Mouse (Mus musculus) heart, embryonic 10.5 days (tissue): ENCODE measurements around the gene Phospho1. TPM values are rescaled to one million over a fixed set of nuclear protein-coding genes. Genes with fewer than 3 reads are reported as not detected.

Experiments used
- DNase-seq: peaks from one replicate; pipeline ENCODE4 v3.0.0-alpha.2; 2017; ENCODE audit warnings: low spot score
- H3K27ac ChIP-seq: fragments of 300-500 bp; sonication (generic); 2 replicates; pipeline ENCODE4 v1.5.1; 2016; ENCODE audit warnings: mild to moderate bottlenecking
- H3K27me3 ChIP-seq: fragments of 300-500 bp; sonication (generic); 2 replicates; pipeline ENCODE4 v1.6.1; 2016; ENCODE audit warnings: mild to moderate bottlenecking; ENCODE audit not compliant: poor library complexity, insufficient read depth, severe bottlenecking
- H3K36me3 ChIP-seq: fragments of 300-500 bp; sonication (generic); 2 replicates; pipeline ENCODE4 v1.6.1; 2016; ENCODE audit warnings: mild to moderate bottlenecking, moderate library complexity
- H3K4me1 ChIP-seq: fragments of 300-500 bp; sonication (generic); 2 replicates; pipeline ENCODE4 v1.6.1; 2016; ENCODE audit warnings: mild to moderate bottlenecking
- H3K4me3 ChIP-seq: fragments of 300-500 bp; sonication (generic); 2 replicates; pipeline ENCODE4 v1.5.1; 2016; ENCODE audit warnings: mild to moderate bottlenecking, moderate library complexity
- H3K9me3 ChIP-seq: fragments of 300-500 bp; sonication (generic); 2 replicates; pipeline ENCODE4 v1.6.1; 2016; ENCODE audit warnings: mild to moderate bottlenecking, moderate library complexity
- WGBS: fragments of 180-500 bp; shearing (Covaris S2); methylation state at CpG from one replicate; pipeline ENCODE4 v1.1.7; 2016; 5-methylcytosine and 5-hydroxymethylcytosine counted together
- polyA plus RNA-seq: library from polyadenylated mRNA; unstranded; fragments of >200 nt; fragmentation: Nextera tagmentation; extraction: Ambion mirVana; gene quantifications from 2 replicates; pipeline ENCODE4 v1.2.1, GENCODE M21; 2016

The Phospho1 gene
- polyA plus RNA-seq: 0.31 and 0.42 TPM in 2 replicates

GRCm38 (mm10) chr11:95824071-95824876, at the start of gene Phospho1:
Phospho1 (plus strand) TSS chr11:95824499.
- H3K9me3 ChIP-seq: no peaks in the 10 kb centered on the region
- H3K27ac ChIP-seq: peak within 1 kb of the TSS; percentile 92
- peaks cover 58% of the 10 kb centered on the region for H3K27me3 ChIP-seq
- peak; percentile 95 for DNase-seq
- peak within 1 kb of the TSS; percentile 82 for H3K4me3 ChIP-seq
- no peaks in the 10 kb centered on the region for H3K36me3 ChIP-seq
- peaks cover 25% of the 10 kb centered on the region for H3K4me1 ChIP-seq
- under 1% methylated on average over 78 of the region's 78 CpGs for WGBS

- H3K4me1 ChIP-seq: peaks cover 12% of the 10 kb centered on the region
- 49% methylated on average over 17 of the region's 17 CpGs for WGBS
- H3K27ac ChIP-seq: peak overlapping the region; percentile 16; the same call in 1 of the 2 replicates
- no peaks in the 10 kb centered on the region for H3K9me3 ChIP-seq
- H3K27me3 ChIP-seq: no peaks in the 10 kb centered on the region
- no peak overlapping the region for H3K4me3 ChIP-seq
- DNase-seq: no peak
- no peaks in the 10 kb centered on the region for H3K36me3 ChIP-seq
Measured at GRCm38 (mm10) chr11:95777323-95778297, 46.7 kb upstream of the Phospho1 start.

GRCm38 (mm10) chr11:95778831-95779251, 45.5 kb upstream of the Phospho1 start:
- Histone ChIP-seq H3K27me3 (no peaks in the 10 kb centered on the region), H3K4me1 (peaks cover 12% of the 10 kb centered on the region), H3K36me3 (no peaks in the 10 kb centered on the region), H3K27ac (no peak overlapping the region), H3K4me3 (no peak overlapping the region), H3K9me3 (no peaks in the 10 kb centered on the region)
- no peak for DNase-seq
- 74% methylated on average over 4 of the region's 4 CpGs for WGBS

GRCm38 (mm10) chr11:95779366-95779765, 44.9 kb upstream of the Phospho1 start:
- H3K27me3 ChIP-seq: no peaks in the 10 kb centered on the region
- H3K9me3 ChIP-seq: no peaks in the 10 kb centered on the region
- no peak for DNase-seq
- peaks cover 12% of the 10 kb centered on the region for H3K4me1 ChIP-seq
- H3K36me3 ChIP-seq: no peaks in the 10 kb centered on the region
- 88% methylated on average over 4 of the region's 4 CpGs for WGBS
- no peak overlapping the region for H3K27ac ChIP-seq
- H3K4me3 ChIP-seq: no peak overlapping the region

- no peak for DNase-seq
- H3K27me3 ChIP-seq: no peaks in the 10 kb centered on the region
- WGBS: 90% methylated on average over 8 of the region's 8 CpGs
Measured at GRCm38 (mm10) chr11:95780480-95780879, 43.8 kb upstream of the Phospho1 start.

GRCm38 (mm10) chr11:95781557-95781956, 42.7 kb upstream of the Phospho1 start:
- WGBS: 88% methylated on average over 11 of the region's 11 CpGs
- no peak overlapping the region for H3K27ac ChIP-seq

More at GRCm38 (mm10) chr11:95780480-95780879, 43.8 kb upstream of the Phospho1 start:
- Histone ChIP-seq H3K4me1 (peaks cover 12% of the 10 kb centered on the region), H3K9me3 (no peaks in the 10 kb centered on the region), H3K27ac (no peak overlapping the region), H3K36me3 (no peaks in the 10 kb centered on the region), H3K4me3 (no peak overlapping the region)

GRCm38 (mm10) chr11:95783457-95783856, 40.8 kb upstream of the Phospho1 start:
- no peak for DNase-seq
- Histone ChIP-seq H3K4me1 (no peaks in the 10 kb centered on the region), H3K4me3 (no peak overlapping the region), H3K9me3 (no peaks in the 10 kb centered on the region), H3K27me3 (no peaks in the 10 kb centered on the region), H3K36me3 (no peaks in the 10 kb centered on the region), H3K27ac (no peak overlapping the region)
- 87% methylated on average over 4 of the region's 4 CpGs for WGBS

More at GRCm38 (mm10) chr11:95781557-95781956, 42.7 kb upstream of the Phospho1 start:
- no peak for DNase-seq
- H3K36me3 ChIP-seq: no peaks in the 10 kb centered on the region
- H3K4me1 ChIP-seq: peaks cover 12% of the 10 kb centered on the region
- no peaks in the 10 kb centered on the region for H3K9me3 ChIP-seq
- H3K27me3 ChIP-seq: no peaks in the 10 kb centered on the region
- H3K4me3 ChIP-seq: no peak overlapping the region

- H3K4me3 ChIP-seq: no peak overlapping the region
- H3K36me3 ChIP-seq: no peaks in the 10 kb centered on the region
- H3K4me1 ChIP-seq: no peaks in the 10 kb centered on the region
- no peak overlapping the region for H3K27ac ChIP-seq
- H3K27me3 ChIP-seq: no peaks in the 10 kb centered on the region
- 67% methylated on average over 9 of the region's 9 CpGs for whole genome bisulfite sequencing
- no peaks in the 10 kb centered on the region for H3K9me3 ChIP-seq
- no peak for DNase-seq
Measured at GRCm38 (mm10) chr11:95783958-95784357, 40.3 kb upstream of the Phospho1 start.

- Histone ChIP-seq H3K27me3 (no peaks in the 10 kb centered on the region), H3K9me3 (no peaks in the 10 kb centered on the region), H3K4me3 (no peak overlapping the region), H3K36me3 (no peaks in the 10 kb centered on the region), H3K27ac (no peak overlapping the region), H3K4me1 (no peaks in the 10 kb centered on the region)
- 90% methylated on average over 4 of the region's 4 CpGs for WGBS
- DNase-seq: no peak
Measured at GRCm38 (mm10) chr11:95785675-95786074, 38.6 kb upstream of the Phospho1 start.

GRCm38 (mm10) chr11:95786511-95786910, 37.8 kb upstream of the Phospho1 start:
- H3K27ac ChIP-seq: no peak overlapping the region
- H3K4me3 ChIP-seq: no peak overlapping the region
- no peaks in the 10 kb centered on the region for H3K9me3 ChIP-seq
- no peaks in the 10 kb centered on the region for H3K4me1 ChIP-seq
- no peaks in the 10 kb centered on the region for H3K36me3 ChIP-seq
- no peak for DNase-seq
- 85% methylated on average over 6 of the region's 6 CpGs for WGBS
- H3K27me3 ChIP-seq: no peaks in the 10 kb centered on the region

- WGBS: 80% methylated on average over 8 of the region's 8 CpGs
- Histone ChIP-seq H3K4me3 (no peak overlapping the region), H3K27ac (no peak overlapping the region; the same call in 1 of the 2 replicates), H3K4me1 (peaks cover 20% of the 10 kb centered on the region), H3K27me3 (no peaks in the 10 kb centered on the region), H3K36me3 (no peaks in the 10 kb centered on the region), H3K9me3 (no peaks in the 10 kb centered on the region)
- no peak for DNase-seq
Measured at GRCm38 (mm10) chr11:95789451-95789891, 34.8 kb upstream of the Phospho1 start.

- H3K9me3 ChIP-seq: no peaks in the 10 kb centered on the region
- H3K4me1 ChIP-seq: peaks cover 38% of the 10 kb centered on the region
- peaks cover 8% of the 10 kb centered on the region for H3K27me3 ChIP-seq
- H3K36me3 ChIP-seq: no peaks in the 10 kb centered on the region
- no peak overlapping the region for H3K4me3 ChIP-seq
- 74% methylated on average over 13 of the region's 13 CpGs for WGBS
- no peak overlapping the region for H3K27ac ChIP-seq
- no peak for DNase-seq
Measured at GRCm38 (mm10) chr11:95791787-95792186, 32.5 kb upstream of the Phospho1 start.
